Mouse (Mus musculus) megakaryocyte progenitor cell, adult 5-6 weeks (primary cell): Measurements from ENCODE around the gene Mss51. TPM values are rescaled to one million over a fixed set of nuclear protein-coding genes. Genes with fewer than 3 reads are reported as not detected.

Experiments used
- ATAC-seq: replicated peaks from 2 replicates; pipeline ENCODE4 v1.8.0; 2016; ENCODE audit warnings: mild to moderate bottlenecking, moderate TSS enrichment, inconsistent platforms; ENCODE audit not compliant: poor library complexity
- total RNA-seq, 2 experiments: library from RNA; stranded (forward) in 1 of 2; stranded (reverse) in 1 of 2; fragments of 157-497, 149-512 nt in 1 of 2; fragments of 200-1000 nt in 1 of 2; gene quantifications; 2 replicates each; pipeline versions ENCODE4 v1.2.3 to v1.2.4; 2015 to 2017

The Mss51 gene
- total RNA-seq, 2 experiments from 2014 or later, result 0.29 to 1.1 TPM

GRCm38 (mm10) chr14:20452929-20453328, 43.8 kb downstream of the Mss51 start:
- no peak for ATAC-seq

GRCm38 (mm10) chr14:20451765-20452331, 44.9 kb downstream of the Mss51 start, which contains the start of gene Cfap70:
Gene Cfap70 (minus strand): TSS chr14:20452226.
- ATAC-seq, result peak; percentile 89

- ATAC-seq, result peak; percentile 22; the same call in 1 of the 2 replicates
Measured at GRCm38 (mm10) chr14:20451302-20451701, 45.4 kb downstream of the Mss51 start.

- no peak for ATAC-seq
Measured at GRCm38 (mm10) chr14:20447209-20447608, 49.5 kb downstream of the Mss51 start.

GRCm38 (mm10) chr14:20442252-20442651, 54.4 kb downstream of the Mss51 start:
- ATAC-seq, result no peak

- no peak for ATAC-seq
Measured at GRCm38 (mm10) chr14:20436976-20437375, 59.7 kb downstream of the Mss51 start.

Other genes with a start within 250 kb of the Mss51 start
- gene Kcnk16, start 227.7 kb downstream of the Mss51 start, total RNA-seq (2015), result not detected in 2 replicates
- not detected in 2 replicates for gene Kcnk16, start 227.7 kb downstream of the Mss51 start, total RNA-seq (2017)
- gene Nudt13, start 202.2 kb downstream of the Mss51 start, total RNA-seq (2015), result 8.2 and 10.0 TPM in 2 replicates
- gene Nudt13, start 202.2 kb downstream of the Mss51 start, total RNA-seq (2017), result 10.8 and 11.9 TPM in 2 replicates
- 44.2 and 45.9 TPM in 2 replicates for gene Ecd, start 148.8 kb downstream of the Mss51 start, total RNA-seq (2015)
- 67.3 and 71.2 TPM in 2 replicates for gene Ecd, start 148.8 kb downstream of the Mss51 start, total RNA-seq (2017)
- gene Fam149b, start 148.7 kb downstream of the Mss51 start, total RNA-seq (2015), result 21.1 and 30.8 TPM in 2 replicates
- 21.9 and 26.6 TPM in 2 replicates for gene Fam149b, start 148.7 kb downstream of the Mss51 start, total RNA-seq (2017)
- 75.2 and 78.3 TPM in 2 replicates for gene Dnajc9, start 108.0 kb downstream of the Mss51 start, total RNA-seq (2015)
- 250 and 274 TPM in 2 replicates for gene Dnajc9, start 108.0 kb downstream of the Mss51 start, total RNA-seq (2017)
- gene Mrps16, start 103.3 kb downstream of the Mss51 start, total RNA-seq (2015), result 89.6 and 90.7 TPM in 2 replicates
- gene Mrps16, start 103.3 kb downstream of the Mss51 start, total RNA-seq (2017), result 43.4 and 45.8 TPM in 2 replicates
- not detected in 2 replicates for gene Cfap70, start 44.7 kb downstream of the Mss51 start, total RNA-seq (2015)
- not detected in 2 replicates for gene Cfap70, start 44.7 kb downstream of the Mss51 start, total RNA-seq (2017)
- 52.6 and 56.2 TPM in 2 replicates for gene Anxa7, start 16.8 kb downstream of the Mss51 start, total RNA-seq (2015)
- gene Anxa7, start 16.8 kb downstream of the Mss51 start, total RNA-seq (2017), result 56.4 and 63.0 TPM in 2 replicates
- gene Ppp3cb, start 49.7 kb upstream of the Mss51 start, total RNA-seq (2015), result 166 and 169 TPM in 2 replicates
- 56.9 and 68.0 TPM in 2 replicates for gene Ppp3cb, start 49.7 kb upstream of the Mss51 start, total RNA-seq (2017)
- gene Usp54, start 144.2 kb upstream of the Mss51 start, total RNA-seq (2015), result 5.3 and 7.0 TPM in 2 replicates
- gene Usp54, start 144.2 kb upstream of the Mss51 start, total RNA-seq (2017), result 3.2 and 6.5 TPM in 2 replicates
- not detected in 2 replicates for gene Myoz1, start 159.6 kb upstream of the Mss51 start, total RNA-seq (2015)
- gene Myoz1, start 159.6 kb upstream of the Mss51 start, total RNA-seq (2017), result 0.68 TPM in 1 of 2 replicates, not detected in the other
- gene Synpo2l, start 171.5 kb upstream of the Mss51 start, total RNA-seq (2015), result 0.10 TPM in 1 of 2 replicates, not detected in the other
- gene Synpo2l, start 171.5 kb upstream of the Mss51 start, total RNA-seq (2017), result 0.20 TPM in 1 of 2 replicates, not detected in the other
- gene Sec24c, start 177.4 kb upstream of the Mss51 start, total RNA-seq (2015), result 40.1 and 40.5 TPM in 2 replicates
- gene Sec24c, start 177.4 kb upstream of the Mss51 start, total RNA-seq (2017), result 88.7 and 97.9 TPM in 2 replicates
- 14.3 and 15.3 TPM in 2 replicates for gene Fut11, start 198.1 kb upstream of the Mss51 start, total RNA-seq (2015)
- gene Fut11, start 198.1 kb upstream of the Mss51 start, total RNA-seq (2017), result 5.3 and 5.7 TPM in 2 replicates
- gene Chchd1, start 206.1 kb upstream of the Mss51 start, total RNA-seq (2015), result 163 and 169 TPM in 2 replicates
- 104 and 110 TPM in 2 replicates for gene Chchd1, start 206.1 kb upstream of the Mss51 start, total RNA-seq (2017)
- gene Zswim8, start 210.7 kb upstream of the Mss51 start, total RNA-seq (2015), result 19.5 and 23.4 TPM in 2 replicates
- 19.1 and 23.5 TPM in 2 replicates for gene Zswim8, start 210.7 kb upstream of the Mss51 start, total RNA-seq (2017)
- 21.2 and 30.7 TPM in 2 replicates for gene Ndst2, start 237.7 kb upstream of the Mss51 start, total RNA-seq (2015)
- gene Ndst2, start 237.7 kb upstream of the Mss51 start, total RNA-seq (2017), result 6.6 and 8.5 TPM in 2 replicates